Mouse (Mus musculus) embryonic facial prominence, embryonic 13.5 days (tissue): ENCODE data around the gene Ppfia4. TPM values are rescaled to one million over a fixed set of nuclear protein-coding genes. Genes with fewer than 3 reads are reported as not detected.
A peak's percentile ranks its signal among the peaks of the same experiment; 100 is the strongest.

Experiments used
- ATAC-seq: fragments of 200-750 bp; cut with Nextera tagmentation; 2 replicates; pipeline ENCODE4 v1.8.0; 2017; ENCODE audit warnings: low read depth; ENCODE audit not compliant: insufficient number of reproducible peaks, insufficient read depth, low FRiP score, low TSS enrichment
- H3K27ac ChIP-seq: fragments of 300-500 bp; sonication (generic); 2 replicates; pipeline ENCODE4 v1.5.1; 2015; ENCODE audit warnings: moderate library complexity, mild to moderate bottlenecking, inconsistent platforms
- H3K27me3 ChIP-seq: fragments of 300-500 bp; sonication (generic); 2 replicates; pipeline ENCODE4 v1.6.1; 2015; ENCODE audit warnings: mild to moderate bottlenecking, inconsistent platforms
- H3K36me3 ChIP-seq: fragments of 300-500 bp; sonication (generic); 2 replicates; pipeline ENCODE4 v1.6.1; 2015; ENCODE audit warnings: mild to moderate bottlenecking, inconsistent platforms
- H3K4me1 ChIP-seq: fragments of 300-500 bp; sonication (generic); 2 replicates; pipeline ENCODE4 v1.6.1; 2015; ENCODE audit warnings: inconsistent platforms
- H3K4me2 ChIP-seq: fragments of 300-500 bp; sonication (generic); 2 replicates; pipeline ENCODE4 v1.6.1; 2015; ENCODE audit warnings: moderate library complexity, mild to moderate bottlenecking, inconsistent platforms
- H3K4me3 ChIP-seq: fragments of 300-500 bp; sonication (generic); 2 replicates; pipeline ENCODE4 v1.5.1; 2015; ENCODE audit warnings: mild to moderate bottlenecking, inconsistent platforms
- H3K9ac ChIP-seq: fragments of 300-500 bp; sonication (generic); 2 replicates; pipeline ENCODE4 v1.6.1; 2015; ENCODE audit warnings: mild to moderate bottlenecking, inconsistent platforms
- H3K9me3 ChIP-seq: fragments of 300-500 bp; sonication (generic); 2 replicates; pipeline ENCODE4 v1.6.1; 2016; ENCODE audit warnings: inconsistent platforms
- WGBS: fragments of 180-500 bp; shearing (Covaris S2); methylation state at CpG from one replicate; pipeline ENCODE4 v1.1.7; 2015; ENCODE audit warnings: mixed read lengths; 5-methylcytosine and 5-hydroxymethylcytosine counted together
- polyA plus RNA-seq: library from polyadenylated mRNA; unstranded; fragments of >200 nt; fragmentation: Nextera tagmentation; extraction: Ambion mirVana; gene quantifications from 2 replicates; pipeline ENCODE4 v1.2.1, GENCODE M21; 2015

Gene Ppfia4
- polyA plus RNA-seq, 1 experiment from 2014 or later = 5.0 TPM

DNA sequence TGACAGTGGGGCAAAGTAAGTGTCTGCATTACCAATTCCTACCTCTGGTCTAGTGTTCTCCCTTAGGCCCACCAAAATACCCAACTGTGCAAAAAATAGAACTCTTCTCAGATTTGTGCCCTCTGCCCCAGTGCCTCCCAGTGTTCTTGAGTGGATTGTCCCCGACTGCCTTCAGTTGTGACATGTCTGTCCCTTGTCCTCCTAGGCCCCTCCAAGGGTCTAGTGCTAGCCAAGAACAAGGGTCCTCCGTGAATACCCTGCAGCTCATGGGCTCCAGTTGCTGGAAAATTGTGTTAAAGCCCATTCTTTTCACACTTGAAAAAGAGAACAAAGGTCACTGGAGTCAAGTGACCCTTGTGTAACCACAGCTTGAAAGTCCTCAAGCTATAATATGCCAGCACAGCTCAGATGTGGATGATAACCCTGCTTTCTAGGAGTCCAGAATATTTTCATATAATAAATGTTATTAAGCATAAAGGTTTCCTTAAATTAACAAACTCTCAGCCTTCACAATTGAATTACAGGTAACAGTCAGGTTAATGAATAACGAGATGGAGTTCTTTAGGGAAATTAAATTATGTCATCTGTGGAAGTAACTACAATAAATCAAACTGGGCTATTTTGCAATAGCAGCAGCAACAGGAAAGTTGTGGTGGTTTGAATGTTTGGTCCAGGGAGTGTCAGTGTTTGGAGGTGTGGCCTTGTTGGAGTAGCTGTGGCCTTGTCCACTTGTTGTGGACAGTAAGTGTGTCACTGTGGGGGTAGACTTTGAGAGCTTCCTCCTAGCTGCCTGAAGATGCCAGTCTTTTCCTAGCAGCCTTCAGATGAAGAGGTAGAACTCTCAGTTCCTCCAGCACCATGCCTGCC, 38.8 kb downstream of the Ppfia4 start:
- no peak for ATAC-seq
- no peak overlapping the region for H3K27ac ChIP-seq
- no peak overlapping the region for H3K4me3 ChIP-seq
- peaks cover 24% of the 10 kb centered on the region for H3K27me3 ChIP-seq
- no peak overlapping the region for H3K9ac ChIP-seq
- H3K4me2 ChIP-seq = no peak overlapping the region
- no peaks in the 10 kb centered on the region for H3K36me3 ChIP-seq
- H3K4me1 ChIP-seq = peaks cover 40% of the 10 kb centered on the region
- H3K9me3 ChIP-seq = peaks cover 3% of the 10 kb centered on the region; the same call in 1 of the 2 replicates
- 56% methylated on average over 3 of the region's 3 CpGs for WGBS

DNA sequence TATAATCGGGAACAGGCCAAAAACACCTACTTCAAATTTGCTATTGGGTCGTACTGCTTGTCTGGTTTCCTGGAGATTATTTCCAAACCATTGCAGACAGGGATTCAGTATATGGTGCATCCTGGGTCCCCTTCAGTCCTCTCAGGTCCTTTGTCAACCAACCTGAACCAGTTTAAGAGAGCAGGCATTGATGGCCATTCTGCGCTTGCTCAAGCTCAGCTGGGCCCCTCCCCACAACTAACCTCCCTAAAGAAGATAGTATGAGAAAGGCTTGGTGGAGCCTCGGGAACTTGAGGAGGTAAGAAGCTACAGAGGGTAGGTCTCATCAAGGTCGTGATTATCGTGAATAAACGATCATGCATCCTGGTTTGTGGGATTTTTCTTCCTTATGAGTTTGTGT, 39.5 kb downstream of the Ppfia4 start:
- 83% methylated on average over 7 of the region's 7 CpGs for WGBS
- Histone ChIP-seq H3K4me1 (peaks cover 35% of the 10 kb centered on the region), H3K27me3 (peaks cover 18% of the 10 kb centered on the region), H3K27ac (no peak overlapping the region), H3K4me3 (no peak overlapping the region), H3K9ac (no peak overlapping the region), H3K36me3 (no peaks in the 10 kb centered on the region), H3K4me2 (no peak overlapping the region), H3K9me3 (peaks cover 3% of the 10 kb centered on the region; the same call in 1 of the 2 replicates)
- ATAC-seq = no peak

DNA sequence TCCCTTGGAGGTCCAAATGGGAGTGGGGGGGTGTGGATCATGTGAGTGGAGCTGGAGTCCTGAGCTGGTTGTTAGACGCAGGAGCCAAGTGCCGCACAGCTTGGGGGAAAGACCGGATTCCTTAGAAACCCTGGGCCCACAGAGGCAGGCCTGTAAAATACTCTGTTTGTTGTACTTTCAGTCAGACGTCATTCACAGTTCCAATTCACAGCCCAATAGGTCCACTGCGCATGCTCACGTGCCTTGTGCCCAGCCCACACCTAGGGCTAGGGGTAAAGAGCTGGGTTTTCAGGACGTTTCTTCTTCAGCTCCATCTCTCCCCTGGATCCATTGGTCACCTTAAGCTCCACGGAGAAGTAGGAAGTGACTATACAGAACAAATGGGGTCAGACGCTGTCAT, 40.1 kb downstream of the Ppfia4 start:
- no peak overlapping the region for H3K4me2 ChIP-seq
- no peak overlapping the region for H3K9ac ChIP-seq
- H3K36me3 ChIP-seq = no peaks in the 10 kb centered on the region
- H3K9me3 ChIP-seq = peaks cover 3% of the 10 kb centered on the region; the same call in 1 of the 2 replicates
- H3K27me3 ChIP-seq = peaks cover 12% of the 10 kb centered on the region
- H3K4me1 ChIP-seq = peaks cover 35% of the 10 kb centered on the region
- H3K4me3 ChIP-seq = no peak overlapping the region
- ATAC-seq = no peak
- H3K27ac ChIP-seq = peak overlapping the region; percentile 39; the same call in 1 of the 2 replicates
- WGBS = 35% methylated on average over 9 of the region's 9 CpGs

- 10% methylated on average over 5 of the region's 5 CpGs for WGBS
- peak overlapping the region; percentile 39; the same call in 1 of the 2 replicates for H3K27ac ChIP-seq
- peaks cover 6% of the 10 kb centered on the region for H3K27me3 ChIP-seq
- H3K4me1 ChIP-seq = peaks cover 35% of the 10 kb centered on the region
- no peaks in the 10 kb centered on the region for H3K36me3 ChIP-seq
- H3K4me2 ChIP-seq = no peak overlapping the region
- H3K4me3 ChIP-seq = no peak overlapping the region
- H3K9ac ChIP-seq = no peak overlapping the region
- H3K9me3 ChIP-seq = peaks cover 3% of the 10 kb centered on the region; the same call in 1 of the 2 replicates
- no peak for ATAC-seq
Measured at GRCm38 (mm10) chr1:134292073-134292472, 40.7 kb downstream of the Ppfia4 start.

GRCm38 (mm10) chr1:134291555-134291954, 41.2 kb downstream of the Ppfia4 start:
- Histone ChIP-seq H3K4me2 (no peak overlapping the region), H3K27me3 (peaks cover 3% of the 10 kb centered on the region; the same call in 1 of the 2 replicates), H3K4me3 (no peak overlapping the region), H3K4me1 (peaks cover 35% of the 10 kb centered on the region), H3K36me3 (no peaks in the 10 kb centered on the region), H3K27ac (no peak overlapping the region), H3K9ac (no peak overlapping the region), H3K9me3 (peaks cover 3% of the 10 kb centered on the region; the same call in 1 of the 2 replicates)
- no peak for ATAC-seq
- 69% methylated on average over 8 of the region's 8 CpGs for WGBS

- ATAC-seq = no peak
- H3K27me3 ChIP-seq = peaks cover 3% of the 10 kb centered on the region; the same call in 1 of the 2 replicates
- no peaks in the 10 kb centered on the region for H3K36me3 ChIP-seq
- no peak overlapping the region for H3K9ac ChIP-seq
- H3K4me2 ChIP-seq = no peak overlapping the region
- H3K4me3 ChIP-seq = no peak overlapping the region
- peaks cover 3% of the 10 kb centered on the region; the same call in 1 of the 2 replicates for H3K9me3 ChIP-seq
- 58% methylated on average over 5 of the region's 5 CpGs for WGBS
- H3K27ac ChIP-seq = no peak overlapping the region
- H3K4me1 ChIP-seq = peaks cover 35% of the 10 kb centered on the region
Measured at GRCm38 (mm10) chr1:134290909-134291308, 41.8 kb downstream of the Ppfia4 start.

DNA sequence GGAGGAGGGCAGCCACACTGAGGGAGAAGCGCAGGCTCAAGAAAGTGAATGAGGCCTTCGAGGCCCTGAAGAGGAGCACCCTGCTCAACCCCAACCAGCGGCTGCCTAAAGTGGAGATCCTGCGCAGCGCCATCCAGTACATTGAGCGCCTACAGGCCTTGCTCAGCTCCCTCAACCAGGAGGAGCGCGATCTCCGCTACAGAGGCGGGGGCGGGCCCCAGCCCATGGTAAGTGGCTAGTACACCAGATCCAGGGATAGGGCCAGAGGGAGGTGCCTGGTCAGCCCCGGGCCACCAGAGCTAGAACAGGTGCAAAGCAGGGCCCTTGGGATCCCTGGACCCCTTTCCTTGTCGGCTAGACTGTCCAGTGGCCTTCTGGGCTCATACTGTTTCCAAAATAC, 42.4 kb downstream of the Ppfia4 start:
- Histone ChIP-seq H3K27me3 (peaks cover 3% of the 10 kb centered on the region; the same call in 1 of the 2 replicates), H3K9me3 (no peaks in the 10 kb centered on the region), H3K36me3 (no peaks in the 10 kb centered on the region), H3K27ac (peak overlapping the region; percentile 22; the same call in 1 of the 2 replicates), H3K4me1 (peaks cover 35% of the 10 kb centered on the region), H3K4me3 (no peak overlapping the region), H3K9ac (no peak overlapping the region), H3K4me2 (no peak overlapping the region)
- 90% methylated on average over 13 of the region's 13 CpGs for WGBS
- no peak for ATAC-seq

DNA sequence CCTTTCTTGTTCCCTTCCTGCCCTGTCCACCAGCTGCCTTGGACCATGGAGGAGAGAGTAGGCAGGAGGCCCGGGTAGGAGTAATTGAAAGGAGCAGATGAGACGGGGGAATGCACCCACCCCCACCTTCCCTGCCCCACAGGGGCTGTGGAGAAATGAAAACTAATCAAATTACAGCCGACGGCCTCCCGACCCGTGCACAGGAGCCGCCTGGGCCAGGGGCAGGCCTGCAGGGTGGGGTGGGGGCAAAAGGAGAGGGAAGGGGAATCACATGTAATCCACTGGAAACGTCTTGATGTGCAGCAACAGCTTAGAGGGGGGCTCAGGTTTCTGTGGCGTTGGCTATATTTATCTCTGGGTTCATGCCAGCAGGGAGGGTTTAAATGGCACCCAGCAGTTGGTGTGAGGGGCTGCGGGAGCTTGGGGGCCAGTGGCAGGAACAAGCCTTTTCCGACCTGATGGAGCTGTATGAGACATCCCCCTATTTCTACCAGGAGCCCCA, 43.1 kb downstream of the Ppfia4 start, which contains the start of gene Myog:
Gene Myog (plus strand): TSS at position 392 of the 502 bp plus-strand sequence.
- peaks cover 3% of the 10 kb centered on the region; the same call in 1 of the 2 replicates for H3K27me3 ChIP-seq
- no peak within 1 kb of the TSS for H3K4me3 ChIP-seq
- WGBS = 5% methylated on average over 11 of the region's 11 CpGs
- H3K4me1 ChIP-seq = peaks cover 35% of the 10 kb centered on the region
- no peaks in the 10 kb centered on the region for H3K36me3 ChIP-seq
- no peaks in the 10 kb centered on the region for H3K9me3 ChIP-seq
- peak within 1 kb of the TSS; percentile 22; the same call in 1 of the 2 replicates for H3K27ac ChIP-seq
- 0 out of 2 replicates have a peak, but pooled peaks have one; percentile 32 for ATAC-seq
- peak within 1 kb of the TSS; percentile 32; the same call in 1 of the 2 replicates for H3K4me2 ChIP-seq
- H3K9ac ChIP-seq = no peak within 1 kb of the TSS

DNA sequence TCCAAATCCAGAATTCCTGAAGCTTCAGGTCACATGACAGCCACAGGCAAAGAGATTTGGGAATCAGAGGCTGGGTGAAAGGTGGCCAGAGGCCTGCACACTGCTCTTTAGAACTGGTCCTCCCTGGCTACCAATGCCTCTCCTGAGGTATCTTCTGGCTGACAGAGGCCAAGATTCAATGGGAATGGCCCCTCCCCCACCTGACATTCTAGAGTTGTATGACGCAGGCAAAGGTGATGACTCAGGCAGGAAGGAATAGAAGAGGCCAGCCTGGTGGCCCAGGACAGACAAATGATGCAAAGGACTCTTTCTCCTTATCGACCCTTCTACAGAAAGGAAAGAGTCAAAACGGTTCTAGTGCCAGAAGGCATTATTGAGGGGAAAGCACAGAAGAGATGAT, 44.5 kb downstream of the Ppfia4 start:
- Histone ChIP-seq H3K36me3 (no peaks in the 10 kb centered on the region), H3K4me1 (peaks cover 35% of the 10 kb centered on the region), H3K27me3 (peaks cover 3% of the 10 kb centered on the region; the same call in 1 of the 2 replicates), H3K9ac (no peak overlapping the region), H3K4me2 (no peak overlapping the region), H3K4me3 (no peak overlapping the region), H3K9me3 (no peaks in the 10 kb centered on the region), H3K27ac (no peak overlapping the region)
- no peak for ATAC-seq
- 65% methylated on average over 3 of the region's 3 CpGs for WGBS

DNA sequence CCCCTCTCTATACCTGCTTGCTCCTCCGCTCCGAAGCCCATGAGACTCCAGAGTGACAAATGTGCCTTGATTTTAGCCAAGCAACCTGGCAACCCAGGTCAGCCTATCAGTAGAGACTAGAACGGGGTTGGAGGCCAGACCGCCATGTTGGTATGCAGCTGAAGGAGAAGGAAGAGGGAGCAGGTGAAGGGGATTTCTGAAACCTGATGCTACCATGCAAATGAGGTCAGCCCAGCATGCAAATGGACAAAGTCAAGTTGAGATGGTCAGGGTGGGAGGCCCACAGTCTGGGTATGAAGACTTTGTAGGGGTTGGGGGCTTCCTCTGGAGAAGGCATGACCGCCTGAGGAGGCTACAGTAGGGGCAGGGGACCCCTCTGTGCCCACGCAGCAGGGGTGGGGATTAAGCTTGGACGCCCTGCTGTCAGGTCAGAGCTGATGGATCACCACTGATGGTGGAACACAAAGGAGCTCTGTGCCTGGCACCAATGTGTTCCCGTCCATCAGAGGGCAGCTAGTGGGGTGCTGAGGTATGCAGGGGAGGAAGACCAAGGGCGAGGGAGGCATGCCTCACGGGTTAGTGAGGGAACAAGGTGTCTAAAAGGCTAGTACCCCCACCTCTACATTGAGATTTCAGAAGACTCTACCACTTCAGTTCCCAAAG, 47.1 kb downstream of the Ppfia4 start:
- no peak overlapping the region for H3K4me3 ChIP-seq
- H3K4me2 ChIP-seq = no peak overlapping the region
- H3K27me3 ChIP-seq = peaks cover 3% of the 10 kb centered on the region; the same call in 1 of the 2 replicates
- no peaks in the 10 kb centered on the region for H3K9me3 ChIP-seq
- no peak overlapping the region for H3K27ac ChIP-seq
- H3K4me1 ChIP-seq = peaks cover 16% of the 10 kb centered on the region
- H3K36me3 ChIP-seq = no peaks in the 10 kb centered on the region
- no peak overlapping the region for H3K9ac ChIP-seq
- ATAC-seq = no peak
- 67% methylated on average over 10 of the region's 10 CpGs for WGBS

- no peak overlapping the region for H3K27ac ChIP-seq
- H3K9me3 ChIP-seq = no peaks in the 10 kb centered on the region
- H3K27me3 ChIP-seq = no peaks in the 10 kb centered on the region
- H3K36me3 ChIP-seq = no peaks in the 10 kb centered on the region
- 39% methylated on average over 1 of the region's 1 CpGs for WGBS
- ATAC-seq = no peak
- H3K4me3 ChIP-seq = no peak overlapping the region
- no peak overlapping the region for H3K4me2 ChIP-seq
- no peak overlapping the region for H3K9ac ChIP-seq
- H3K4me1 ChIP-seq = no peaks in the 10 kb centered on the region; the same call in 1 of the 2 replicates
Measured at GRCm38 (mm10) chr1:134283108-134283507, 49.6 kb downstream of the Ppfia4 start.
